Mouse (Mus musculus): Measurements from ENCODE around the gene Man1c1.

- TF ChIP-seq CTCF (IDR thresholded peaks at IDR 0.05; ENCODE audit: low read depth, low read length) (no peak), GATA1 (IDR thresholded peaks at IDR 0.05; ENCODE audit: borderline replicate concordance, low read length) (no peak), POLR2AphosphoS5 (IDR thresholded peaks at IDR 0.05; ENCODE audit: insufficient replicate concordance, low read depth, low read length) (no peak), TAL1 (conservative IDR thresholded peaks at IDR 0.05; ENCODE audit: low read depth, low read length) (no peak)
Observed at GRCm38 (mm10) chr4:134518541-134518940, 185.5 kb downstream of the Man1c1 start.

Data from G1E (cell line).